Mouse (Mus musculus): ENCODE data around the gene D430041D05Rik. TPM values are rescaled to one million over a fixed set of nuclear protein-coding genes. Genes with fewer than 3 reads are reported as not detected.

D430041D05Rik gene
- polyA plus RNA-seq, 1 experiment from 2014 or later, result 17.3 TPM

DNA sequence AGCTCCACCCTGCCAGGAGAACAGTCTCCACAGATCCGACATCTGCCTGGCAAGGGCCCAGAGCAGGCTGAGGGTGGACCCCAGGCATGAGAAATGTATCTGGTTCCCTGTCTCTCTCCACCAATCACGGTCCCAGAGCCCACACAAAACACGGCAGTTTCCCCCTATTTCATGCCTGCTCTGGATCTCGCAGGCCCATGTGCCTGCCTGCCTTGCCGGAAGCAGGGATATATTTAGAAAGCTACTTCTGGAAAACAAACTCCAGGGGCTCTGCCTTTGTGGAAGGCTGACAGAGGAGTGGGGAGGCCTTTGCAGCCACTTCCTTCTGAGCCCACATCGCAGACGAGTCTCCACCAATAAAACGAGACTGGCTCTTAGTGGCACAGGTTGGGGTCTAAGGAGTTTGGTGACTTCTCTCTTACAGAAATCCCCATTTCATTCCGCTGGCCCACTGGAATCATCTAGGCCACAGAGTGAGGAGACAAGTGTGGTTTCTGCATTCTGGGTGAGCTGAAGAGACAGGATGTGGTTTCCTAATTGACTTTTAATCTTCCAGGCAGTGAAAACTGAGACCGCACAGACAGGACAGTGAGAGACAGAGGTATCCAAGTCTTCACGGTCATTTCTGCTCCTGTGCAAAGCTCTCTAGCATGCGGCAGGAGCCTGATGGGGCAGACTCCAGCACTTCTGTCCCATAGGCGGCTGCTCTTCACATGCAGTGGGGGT, 233.7 kb downstream of the D430041D05Rik start:
- no peak overlapping the region for H3K27ac ChIP-seq (ENCODE audit: low read depth, low read length)
- 57% methylated on average over 13 of the region's 13 CpGs for WGBS

GRCm38 (mm10) chr2:104176166-104176978, 234.4 kb downstream of the D430041D05Rik start:
- Histone ChIP-seq H3K27ac (ENCODE audit: low read depth, low read length) (no peak overlapping the region), H3K9ac (replicated peaks; ENCODE audit: low read depth, low read length) (no peak overlapping the region), H3K27me3 (ENCODE audit: control insufficient read depth, insufficient read depth, low read length) (no peaks in the 10 kb centered on the region), H3K4me1 (ENCODE audit: control insufficient read depth, insufficient read depth, low read length) (0 out of 2 replicates have a peak, but pooled peaks cover 2% of the 10 kb centered on the region), H3K36me3 (ENCODE audit: control insufficient read depth, insufficient read depth, low read length) (no peaks in the 10 kb centered on the region), H3K4me2 (ENCODE audit: low read depth, low read length) (no peak overlapping the region), H3K9me3 (ENCODE audit: control insufficient read depth, low read length) (no peaks in the 10 kb centered on the region), H3K4me3 (ENCODE audit: low read depth, low read length) (no peak overlapping the region)
- 69% methylated on average over 17 of the region's 17 CpGs for WGBS
- no peak for ATAC-seq (ENCODE audit: low read depth)

More for the DNA sequence above, 233.7 kb downstream of the D430041D05Rik start:
- Histone ChIP-seq H3K9ac (replicated peaks; ENCODE audit: low read depth, low read length) (no peak overlapping the region), H3K4me3 (ENCODE audit: low read depth, low read length) (no peak overlapping the region), H3K27me3 (ENCODE audit: control insufficient read depth, insufficient read depth, low read length) (no peaks in the 10 kb centered on the region), H3K36me3 (ENCODE audit: control insufficient read depth, insufficient read depth, low read length) (no peaks in the 10 kb centered on the region), H3K4me2 (ENCODE audit: low read depth, low read length) (no peak overlapping the region), H3K4me1 (ENCODE audit: control insufficient read depth, insufficient read depth, low read length) (0 out of 2 replicates have a peak, but pooled peaks cover 2% of the 10 kb centered on the region), H3K9me3 (ENCODE audit: control insufficient read depth, low read length) (no peaks in the 10 kb centered on the region)
- ATAC-seq (ENCODE audit: low read depth), result peak; percentile 41; the same call in 1 of the 2 replicates

DNA sequence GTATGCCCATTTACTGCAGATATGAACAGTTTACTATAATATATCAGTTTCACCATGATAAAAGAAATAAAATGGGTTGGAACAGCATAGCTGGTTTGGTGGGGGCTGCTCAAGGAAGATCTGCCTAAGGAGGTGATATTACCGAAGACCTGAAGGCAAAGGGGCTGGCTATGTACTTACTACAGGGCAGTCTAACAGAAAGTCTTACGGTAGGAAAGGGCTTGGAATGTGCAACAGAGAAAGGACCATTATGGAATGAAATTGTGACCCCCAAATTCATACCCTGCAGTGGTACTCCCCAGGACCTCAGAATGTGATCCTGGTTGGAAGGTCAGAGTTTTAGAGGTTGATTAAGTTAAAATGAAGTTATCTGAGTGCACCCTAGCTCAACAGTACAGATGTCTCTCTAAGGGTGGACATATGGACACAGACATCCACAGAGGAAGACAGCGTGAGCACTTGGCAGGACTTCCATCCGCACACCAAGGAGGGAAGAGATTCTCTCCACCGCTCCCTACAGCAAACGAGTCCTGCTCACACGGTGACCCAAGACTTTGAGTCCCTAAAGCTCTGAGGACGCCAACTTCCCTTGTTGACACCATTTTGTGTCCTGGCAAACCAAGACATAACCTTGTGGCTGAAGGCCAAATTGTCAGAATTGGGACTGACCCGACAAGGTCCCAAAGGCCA, 235.2 kb downstream of the D430041D05Rik start:
- 85% methylated on average over 9 of the region's 9 CpGs for WGBS
- no peaks in the 10 kb centered on the region for H3K27me3 ChIP-seq (ENCODE audit: control insufficient read depth, insufficient read depth, low read length)
- no peak overlapping the region for H3K4me3 ChIP-seq (ENCODE audit: low read depth, low read length)
- no peaks in the 10 kb centered on the region for H3K36me3 ChIP-seq (ENCODE audit: control insufficient read depth, insufficient read depth, low read length)
- no peaks in the 10 kb centered on the region for H3K9me3 ChIP-seq (ENCODE audit: control insufficient read depth, low read length)
- no peak overlapping the region for H3K4me2 ChIP-seq (ENCODE audit: low read depth, low read length)
- H3K9ac ChIP-seq (replicated peaks; ENCODE audit: low read depth, low read length), result no peak overlapping the region
- 0 out of 2 replicates have a peak, but pooled peaks cover 2% of the 10 kb centered on the region for H3K4me1 ChIP-seq (ENCODE audit: control insufficient read depth, insufficient read depth, low read length)
- H3K27ac ChIP-seq (ENCODE audit: low read depth, low read length), result no peak overlapping the region
- ATAC-seq (ENCODE audit: low read depth), result no peak

DNA sequence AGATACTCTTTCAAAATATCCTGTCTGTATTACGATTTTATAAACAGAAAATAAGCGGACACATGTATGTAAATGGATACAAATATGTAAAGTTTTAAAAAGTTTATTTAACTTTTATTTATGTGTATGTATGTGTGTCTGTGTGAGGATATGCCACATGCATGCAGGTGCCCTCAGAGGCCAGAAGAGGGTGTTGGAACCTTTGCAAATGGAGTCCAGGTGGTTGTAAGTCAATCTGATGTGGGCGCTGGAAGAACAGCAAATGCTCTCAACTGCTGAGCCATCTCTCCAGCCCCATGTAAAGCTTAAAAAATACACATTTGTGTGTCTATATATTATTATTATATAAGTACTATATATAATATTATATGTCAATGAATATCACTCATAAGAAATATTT, 237.4 kb downstream of the D430041D05Rik start:
- Histone ChIP-seq H3K4me2 (ENCODE audit: low read depth, low read length) (no peak overlapping the region), H3K9me3 (ENCODE audit: control insufficient read depth, low read length) (no peaks in the 10 kb centered on the region), H3K9ac (replicated peaks; ENCODE audit: low read depth, low read length) (no peak overlapping the region), H3K27ac (ENCODE audit: low read depth, low read length) (no peak overlapping the region), H3K4me3 (ENCODE audit: low read depth, low read length) (no peak overlapping the region), H3K36me3 (ENCODE audit: control insufficient read depth, insufficient read depth, low read length) (no peaks in the 10 kb centered on the region), H3K27me3 (ENCODE audit: control insufficient read depth, insufficient read depth, low read length) (no peaks in the 10 kb centered on the region), H3K4me1 (ENCODE audit: control insufficient read depth, insufficient read depth, low read length) (0 out of 2 replicates have a peak, but pooled peaks cover 2% of the 10 kb centered on the region)
- no peak for ATAC-seq (ENCODE audit: low read depth)
- 94% methylated on average over 3 of the region's 3 CpGs for WGBS

GRCm38 (mm10) chr2:104172695-104173348, 238.0 kb downstream of the D430041D05Rik start:
- WGBS, result 75% methylated on average over 11 of the region's 11 CpGs
- no peaks in the 10 kb centered on the region for H3K9me3 ChIP-seq (ENCODE audit: control insufficient read depth, low read length)
- H3K4me3 ChIP-seq (ENCODE audit: low read depth, low read length), result no peak overlapping the region
- no peak overlapping the region for H3K27ac ChIP-seq (ENCODE audit: low read depth, low read length)
- no peak overlapping the region for H3K9ac ChIP-seq (replicated peaks; ENCODE audit: low read depth, low read length)
- H3K4me1 ChIP-seq (ENCODE audit: control insufficient read depth, insufficient read depth, low read length), result 0 out of 2 replicates have a peak, but pooled peaks cover 2% of the 10 kb centered on the region
- H3K27me3 ChIP-seq (ENCODE audit: control insufficient read depth, insufficient read depth, low read length), result no peaks in the 10 kb centered on the region
- no peak overlapping the region for H3K4me2 ChIP-seq (ENCODE audit: low read depth, low read length)
- ATAC-seq (ENCODE audit: low read depth), result no peak
- H3K36me3 ChIP-seq (ENCODE audit: control insufficient read depth, insufficient read depth, low read length), result no peaks in the 10 kb centered on the region

DNA sequence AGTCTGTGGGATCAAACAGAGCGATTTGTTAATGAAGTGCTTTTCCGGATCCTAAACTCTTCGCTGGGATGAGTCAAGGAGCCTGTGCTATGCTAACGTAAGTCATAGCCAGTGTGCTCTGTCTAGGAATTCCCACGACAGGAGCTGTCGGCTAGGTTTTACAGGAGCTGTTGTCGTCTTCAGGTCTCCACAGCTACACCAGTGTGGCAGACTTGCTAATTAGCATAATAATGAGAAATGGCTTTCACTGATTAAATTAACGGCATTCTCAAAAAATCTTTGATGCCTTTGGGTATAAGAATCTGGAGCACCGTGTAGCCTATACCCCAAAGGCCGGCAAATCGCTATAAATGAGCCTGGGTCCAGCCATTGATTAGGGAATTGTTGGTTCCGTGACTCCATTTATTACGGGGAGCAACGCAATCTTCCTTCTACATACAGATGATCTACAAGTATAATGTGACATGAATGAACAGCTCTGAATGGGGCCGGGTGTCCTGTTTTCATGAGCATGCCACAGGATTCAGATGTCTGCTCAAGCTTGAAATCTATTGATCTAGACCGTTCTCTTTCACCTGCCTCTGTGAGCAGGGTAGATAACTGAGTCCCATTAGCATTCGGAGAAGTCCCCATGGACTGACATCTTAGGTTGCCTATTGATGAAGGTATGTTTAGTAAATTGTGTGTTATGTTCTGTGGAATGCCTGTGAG, 242.5 kb downstream of the D430041D05Rik start:
- peak; percentile 41; the same call in 1 of the 2 replicates for ATAC-seq (ENCODE audit: low read depth)
- Histone ChIP-seq H3K4me1 (ENCODE audit: control insufficient read depth, insufficient read depth, low read length) (no peaks in the 10 kb centered on the region), H3K27me3 (ENCODE audit: control insufficient read depth, insufficient read depth, low read length) (no peaks in the 10 kb centered on the region), H3K36me3 (ENCODE audit: control insufficient read depth, insufficient read depth, low read length) (0 out of 2 replicates have a peak, but pooled peaks cover 2% of the 10 kb centered on the region), H3K9ac (replicated peaks; ENCODE audit: low read depth, low read length) (no peak overlapping the region), H3K9me3 (ENCODE audit: control insufficient read depth, low read length) (no peaks in the 10 kb centered on the region), H3K27ac (ENCODE audit: low read depth, low read length) (no peak overlapping the region), H3K4me3 (ENCODE audit: low read depth, low read length) (no peak overlapping the region), H3K4me2 (ENCODE audit: low read depth, low read length) (no peak overlapping the region)
- 54% methylated on average over 17 of the region's 17 CpGs for WGBS

- 93% methylated on average over 23 of the region's 23 CpGs for WGBS
- Histone ChIP-seq H3K4me2 (ENCODE audit: low read depth, low read length) (no peak overlapping the region), H3K9ac (replicated peaks; ENCODE audit: low read depth, low read length) (no peak overlapping the region), H3K27ac (ENCODE audit: low read depth, low read length) (no peak overlapping the region), H3K4me1 (ENCODE audit: control insufficient read depth, insufficient read depth, low read length) (no peaks in the 10 kb centered on the region), H3K36me3 (ENCODE audit: control insufficient read depth, insufficient read depth, low read length) (0 out of 2 replicates have a peak, but pooled peaks cover 5% of the 10 kb centered on the region), H3K4me3 (ENCODE audit: low read depth, low read length) (no peak overlapping the region), H3K9me3 (ENCODE audit: control insufficient read depth, low read length) (no peaks in the 10 kb centered on the region), H3K27me3 (ENCODE audit: control insufficient read depth, insufficient read depth, low read length) (no peaks in the 10 kb centered on the region)
- peak; percentile 34; the same call in 1 of the 2 replicates for ATAC-seq (ENCODE audit: low read depth)
These were observed 243.0 kb downstream of the D430041D05Rik start for GRCm38 (mm10) chr2:104167765-104168164.

GRCm38 (mm10) chr2:104165631-104166030, 245.2 kb downstream of the D430041D05Rik start:
- no peak overlapping the region for H3K4me3 ChIP-seq (ENCODE audit: low read depth, low read length)
- no peak overlapping the region for H3K4me2 ChIP-seq (ENCODE audit: low read depth, low read length)
- H3K27ac ChIP-seq (ENCODE audit: low read depth, low read length), result no peak overlapping the region
- H3K9me3 ChIP-seq (ENCODE audit: control insufficient read depth, low read length), result no peaks in the 10 kb centered on the region
- no peak overlapping the region for H3K9ac ChIP-seq (replicated peaks; ENCODE audit: low read depth, low read length)
- H3K4me1 ChIP-seq (ENCODE audit: control insufficient read depth, insufficient read depth, low read length), result no peaks in the 10 kb centered on the region
- no peak for ATAC-seq (ENCODE audit: low read depth)
- 0 out of 2 replicates have a peak, but pooled peaks cover 5% of the 10 kb centered on the region for H3K36me3 ChIP-seq (ENCODE audit: control insufficient read depth, insufficient read depth, low read length)
- H3K27me3 ChIP-seq (ENCODE audit: control insufficient read depth, insufficient read depth, low read length), result no peaks in the 10 kb centered on the region
- 93% methylated on average over 2 of the region's 2 CpGs for WGBS
